Mouse (Mus musculus) ES-Bruce4 (cell line): Measurements from ENCODE around the gene Ryr3.

Experiments used
- CTCF ChIP-seq: IDR thresholded peaks from one replicate; pipeline ENCODE4 v1.8.1; 2011; ENCODE audit warnings: low read depth, low read length
- POLR2A ChIP-seq: IDR thresholded peaks from one replicate; pipeline ENCODE4 v1.8.1; 2011; ENCODE audit warnings: low read length; ENCODE audit not compliant: insufficient read depth

DNA sequence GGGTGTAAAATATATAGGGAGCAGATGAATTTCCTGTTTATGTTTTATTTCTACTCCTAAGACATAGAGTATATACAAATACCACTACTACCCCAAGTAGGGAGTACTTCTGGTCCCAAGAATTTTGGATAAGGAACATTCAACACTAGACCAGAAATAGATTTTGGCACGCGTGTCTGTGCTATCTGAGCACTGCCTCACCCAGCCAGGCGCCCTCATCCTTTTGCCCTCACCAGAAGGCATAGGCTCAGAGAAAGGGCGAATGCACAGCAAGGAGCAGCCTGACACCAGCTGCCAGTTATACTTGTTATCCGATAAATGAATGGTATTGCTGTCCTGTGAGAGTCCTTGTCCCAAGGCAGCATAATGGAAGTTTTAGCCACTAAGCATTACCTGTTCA lies 579.7 kb downstream of the Ryr3 start:
- no peak for TF ChIP-seq CTCF
- no peak for TF ChIP-seq POLR2A
